14 mouse cellular contexts compared by ENCODE assay signal in the genomic region with DNA sequence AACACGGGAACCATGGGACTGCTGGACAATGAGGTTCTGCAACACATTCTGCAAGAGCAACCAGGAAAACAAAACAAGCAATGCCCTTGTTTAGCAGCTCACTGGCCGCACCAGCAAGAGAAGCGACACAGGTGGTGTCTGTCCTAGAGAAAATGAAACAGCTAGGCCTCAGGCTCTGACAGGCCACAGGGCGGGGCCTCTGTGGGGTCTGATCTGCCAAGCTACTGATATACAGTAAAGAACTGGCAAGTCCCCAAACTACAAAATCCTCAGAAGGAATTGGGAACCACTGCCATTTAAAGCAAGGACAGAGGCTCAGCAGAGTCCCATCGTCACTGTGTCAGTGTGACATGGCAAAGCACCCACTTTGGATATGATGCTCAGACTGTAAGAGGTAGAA. TPM values are rescaled to one million over a fixed set of nuclear protein-coding genes. Genes with fewer than 3 reads are reported as not detected.
DNase-seq lines count a peak whose midpoint lies in the region; ATAC-seq and TF ChIP-seq lines count a peak whose summit lies in the region.
"Had no signal": no experiment of that assay in that cellular context is flagged by ENCODE, and none has a peak within 500 bp of the region (broad histone marks: within the 10 kb centered on the region; RNA-seq: fewer than 3 reads in every experiment).

No protein-coding gene starts in this region.

- peak overlapping the region; percentile 45; the same call in 1 of the 2 replicates for H3K27ac ChIP-seq in heart, postnatal 0 days (ENCODE audit: low read depth)
- H3K27ac ChIP-seq: hindbrain, embryonic 12.5 days; midbrain, embryonic 15.5 days had no signal

- H3K9ac ChIP-seq in heart, postnatal 0 days (replicated peaks; ENCODE audit: low read depth, low read length) = no peak overlapping the region
- H3K9ac ChIP-seq: hindbrain, embryonic 12.5 days; midbrain, embryonic 15.5 days had no signal

- H3K4me1 ChIP-seq in heart, postnatal 0 days (ENCODE audit: control insufficient read depth, insufficient read depth) = peaks cover 26% of the 10 kb centered on the region
- peaks cover 63% of the 10 kb centered on the region for H3K4me1 ChIP-seq in erythroblast, embryonic 14.5 days (ENCODE audit: control insufficient read depth)
- H3K4me1 ChIP-seq: hindbrain, embryonic 12.5 days; midbrain, embryonic 15.5 days had no signal

- 58% methylated on average over 5 of the region's 5 CpGs for WGBS in heart, postnatal 0 days

- H3K4me2 ChIP-seq in heart, postnatal 0 days (ENCODE audit: low read depth, low read length) = no peak overlapping the region
- H3K4me2 ChIP-seq: hindbrain, embryonic 12.5 days; midbrain, embryonic 15.5 days had no signal

- intact Hi-C loops in heart, postnatal 36 days (cut with DNase I) = no loop called here
- intact Hi-C loops in left cerebral cortex, postnatal 4 days (cut with DNase I) = no loop called here

- no peak for TF ChIP-seq CTCF in heart, postnatal 0 days (IDR thresholded peaks at IDR 0.05; ENCODE audit: low read depth)

- H3K4me3 ChIP-seq in heart, postnatal 0 days (ENCODE audit: low read depth, low read length) = no peak overlapping the region
- peak overlapping the region; percentile 38 for H3K4me3 ChIP-seq in erythroblast, embryonic 14.5 days (replicated peaks)
- H3K4me3 ChIP-seq: hindbrain, embryonic 12.5 days; midbrain, embryonic 15.5 days had no signal

- no peaks in the 10 kb centered on the region for H3K36me3 ChIP-seq in heart, postnatal 0 days (replicated peaks; ENCODE audit: control insufficient read depth, insufficient read depth, low read length)
- peaks cover 71% of the 10 kb centered on the region for H3K36me3 ChIP-seq in erythroblast, embryonic 14.5 days (ENCODE audit: control insufficient read depth)
- H3K36me3 ChIP-seq: hindbrain, embryonic 12.5 days; midbrain, embryonic 15.5 days had no signal

- ATAC-seq in heart, postnatal 0 days (ENCODE audit: insufficient read depth, low read depth) = peak; percentile 57
- ATAC-seq in megakaryocyte-erythroid progenitor cell, adult 5-6 weeks (replicated peaks; ENCODE audit: low FRiP score, low TSS enrichment, poor library complexity, severe bottlenecking) = peak; percentile 66
- ATAC-seq: midbrain, embryonic 15.5 days had no signal

- no peaks in the 10 kb centered on the region for H3K9me3 ChIP-seq in heart, postnatal 0 days (replicated peaks; ENCODE audit: control insufficient read depth, low read length)
- no peaks in the 10 kb centered on the region for H3K9me3 ChIP-seq in erythroblast, embryonic 14.5 days (ENCODE audit: control insufficient read depth, low read length)
- H3K9me3 ChIP-seq: hindbrain, embryonic 12.5 days; midbrain, embryonic 15.5 days had no signal

- TF ChIP-seq EP300 in heart, postnatal 0 days (IDR thresholded peaks at IDR 0.05; ENCODE audit: low read depth) = no peak

- no peak for DNase-seq in heart, postnatal 0 days (ENCODE audit: low spot score)
- no peak for DNase-seq in heart, postnatal 36 days
- peak; percentile 59 for DNase-seq in CD4-positive, CD25-positive, alpha-beta regulatory T cell, adult 2 months (ENCODE audit: low read depth, low spot score)
- DNase-seq in left cerebral cortex, postnatal 4 days = no peak
- DNase-seq in cerebellum, adult 18-20 months = no peak
- no peak for DNase-seq in layer of hippocampus, postnatal 25 days (ENCODE audit: extremely low spot score in 1 of 2, low spot score in 1 of 2)

- H3K27me3 ChIP-seq in heart, postnatal 0 days (ENCODE audit: control insufficient read depth, insufficient read depth, low read length) = no peaks in the 10 kb centered on the region
- H3K27me3 ChIP-seq in erythroblast, embryonic 14.5 days (ENCODE audit: control insufficient read depth) = no peaks in the 10 kb centered on the region
- H3K27me3 ChIP-seq: hindbrain, embryonic 12.5 days; midbrain, embryonic 15.5 days had no signal

RNA-seq across cellular contexts. Expression of gene Neu3, which starts 5.8 kb away (rescaled TPM):
- total RNA-seq in heart, postnatal 0 days (2014; rRNA removed; ENCODE audit: low replicate concordance) = 3.7 and 4.7 TPM in 2 replicates
- 3.0 and 3.3 TPM in 2 replicates for polyA plus RNA-seq in heart, postnatal 0 days (2015; fragmentation: Nextera tagmentation; extraction: Ambion mirVana)
- 1 to 10 TPM; 3.8 to 4.9 TPM for total RNA-seq in heart, postnatal 36 days (2021)
- 0.39 and 0.51 TPM in 2 replicates for polyA plus RNA-seq in erythroblast, embryonic 14.5 days (2012)
- total RNA-seq in megakaryocyte-erythroid progenitor cell, adult 5-6 weeks (2014; fragmentation: Nextera tagmentation) = 3.9 and 8.1 TPM in 2 replicates
- 3.9 and 5.8 TPM in 2 replicates for total RNA-seq in megakaryocyte-erythroid progenitor cell, adult 5-6 weeks (2017)
- total RNA-seq in left cerebral cortex, postnatal 4 days (2021) = 1 to 10 TPM; 2.4 to 2.5 TPM
- total RNA-seq in layer of hippocampus, postnatal 25 days (2021) = 1 to 10 TPM; 2.8 to 2.9 TPM

RNA-seq across cellular contexts. Expression of gene Xrra1, which starts 36.5 kb away (rescaled TPM):
- 1.9 TPM in 1 of 2 replicates, not detected in the other for total RNA-seq in heart, postnatal 0 days (2014; rRNA removed; ENCODE audit: low replicate concordance)
- polyA plus RNA-seq in heart, postnatal 0 days (2015; fragmentation: Nextera tagmentation; extraction: Ambion mirVana) = 0.04 and 0.08 TPM in 2 replicates
- not detected for total RNA-seq in heart, postnatal 36 days (2021)
- 0.03 TPM in 1 of 2 replicates, not detected in the other for polyA plus RNA-seq in erythroblast, embryonic 14.5 days (2012)
- total RNA-seq in megakaryocyte-erythroid progenitor cell, adult 5-6 weeks (2014; fragmentation: Nextera tagmentation) = 0.07 TPM in 1 of 2 replicates, not detected in the other
- not detected in 2 replicates for total RNA-seq in megakaryocyte-erythroid progenitor cell, adult 5-6 weeks (2017)
- total RNA-seq in left cerebral cortex, postnatal 4 days (2021) = 1 to 10 TPM in 1 of 2 experiments, under 1 TPM in 1; 0.64 to 1.4 TPM
- total RNA-seq in layer of hippocampus, postnatal 25 days (2021) = 1 to 10 TPM in 1 of 2 experiments, under 1 TPM in 1; 0.94 to 1.1 TPM

RNA-seq across cellular contexts. Expression of gene Spcs2, which starts 40.8 kb away (rescaled TPM):
- total RNA-seq in heart, postnatal 0 days (2014; rRNA removed; ENCODE audit: low replicate concordance) = 57.2 and 79.1 TPM in 2 replicates
- polyA plus RNA-seq in heart, postnatal 0 days (2015; fragmentation: Nextera tagmentation; extraction: Ambion mirVana) = 146 and 155 TPM in 2 replicates
- 10 to 100 TPM; 48.0 to 50.4 TPM for total RNA-seq in heart, postnatal 36 days (2021)
- 2.5 and 5.9 TPM in 2 replicates for polyA plus RNA-seq in erythroblast, embryonic 14.5 days (2012)
- total RNA-seq in megakaryocyte-erythroid progenitor cell, adult 5-6 weeks (2014; fragmentation: Nextera tagmentation) = 93.4 and 132 TPM in 2 replicates
- 136 and 153 TPM in 2 replicates for total RNA-seq in megakaryocyte-erythroid progenitor cell, adult 5-6 weeks (2017)
- total RNA-seq in left cerebral cortex, postnatal 4 days (2021) = 10 to 100 TPM; 83.1 to 90.7 TPM
- total RNA-seq in layer of hippocampus, postnatal 25 days (2021) = 100 to 1,000 TPM in 1 of 2 experiments, 10 to 100 TPM in 1; 89.9 to 104 TPM

RNA-seq across cellular contexts. Expression of gene Olfr521, which starts 59.1 kb away (rescaled TPM):
- total RNA-seq in heart, postnatal 0 days (2014; rRNA removed; ENCODE audit: low replicate concordance) = not detected in 2 replicates
- polyA plus RNA-seq in heart, postnatal 0 days (2015; fragmentation: Nextera tagmentation; extraction: Ambion mirVana) = not detected in 2 replicates
- total RNA-seq in heart, postnatal 36 days (2021) = not detected
- polyA plus RNA-seq in erythroblast, embryonic 14.5 days (2012) = not detected in 2 replicates
- total RNA-seq in megakaryocyte-erythroid progenitor cell, adult 5-6 weeks (2014; fragmentation: Nextera tagmentation) = not detected in 2 replicates
- total RNA-seq in megakaryocyte-erythroid progenitor cell, adult 5-6 weeks (2017) = not detected in 2 replicates
- not detected for total RNA-seq in left cerebral cortex, postnatal 4 days (2021)
- total RNA-seq in layer of hippocampus, postnatal 25 days (2021) = not detected
- total RNA-seq: gastrocnemius, adult 8-10 months; layer of hippocampus, adult 18-20 months had no signal
- polyA plus RNA-seq: forebrain, embryonic 11.5 days; hindbrain, embryonic 12.5 days; limb, embryonic 14.5 days; midbrain, embryonic 15.5 days had no signal
